Mouse (Mus musculus) midbrain, postnatal 0 days (tissue): ENCODE data around the gene Dgcr6. TPM values are rescaled to one million over a fixed set of nuclear protein-coding genes. Genes with fewer than 3 reads are reported as not detected.
"Not testable (repeated sequence)": the region's sequence is repeated elsewhere in the genome, so short reads cannot be mapped to it uniquely, and the experiment has no call there.

Experiments
- ATAC-seq: fragments of 200-750 bp; cut with Nextera tagmentation; 2 replicates; pipeline ENCODE4 v1.8.0; 2017; ENCODE audit warnings: moderate number of reproducible peaks, mild to moderate bottlenecking, moderate TSS enrichment, moderate library complexity; ENCODE audit not compliant: low FRiP score
- DNase-seq: peaks from one replicate; pipeline ENCODE4 v3.0.0-alpha.2; 2015; ENCODE audit warnings: low spot score
- H3K27ac ChIP-seq: fragments of 300-500 bp; sonication (generic); 2 replicates; pipeline ENCODE4 v1.5.1; 2014; ENCODE audit warnings: low read depth, mild to moderate bottlenecking, low read length, mixed read lengths
- H3K27me3 ChIP-seq: fragments of 300-500 bp; sonication (generic); 2 replicates; pipeline ENCODE4 v1.6.1; 2014; ENCODE audit warnings: low read length, control low read depth, mixed read lengths; ENCODE audit not compliant: insufficient read depth
- H3K36me3 ChIP-seq: fragments of 300-500 bp; sonication (generic); 2 replicates; pipeline ENCODE4 v1.6.1; 2014; ENCODE audit warnings: low read length, control low read depth, mixed read lengths; ENCODE audit not compliant: insufficient read depth
- H3K4me1 ChIP-seq: fragments of 300-500 bp; sonication (generic); 2 replicates; pipeline ENCODE4 v1.6.1; 2014; ENCODE audit warnings: mild to moderate bottlenecking, control low read depth, antibody characterized with exemption, low read length, mixed read lengths; ENCODE audit not compliant: insufficient read depth
- H3K4me2 ChIP-seq: fragments of 300-500 bp; sonication (generic); 2 replicates; pipeline ENCODE4 v1.6.1; 2014; ENCODE audit warnings: low read depth, mild to moderate bottlenecking, low read length, mixed read lengths; ENCODE audit not compliant: poor library complexity, severe bottlenecking
- H3K4me3 ChIP-seq: fragments of 300-500 bp; sonication (generic); 2 replicates; pipeline ENCODE4 v1.5.1; 2014; ENCODE audit warnings: low read depth, mild to moderate bottlenecking, low read length, moderate library complexity
- H3K9ac ChIP-seq: fragments of 300-500 bp; sonication (generic); replicated peaks from 2 replicates; pipeline ENCODE4 v1.6.1; 2014; ENCODE audit warnings: mild to moderate bottlenecking, low read length, moderate library complexity, mixed read lengths; ENCODE audit not compliant: poor library complexity, severe bottlenecking
- H3K9me3 ChIP-seq: fragments of 300-500 bp; sonication (generic); 2 replicates; pipeline ENCODE4 v1.6.1; 2016; ENCODE audit warnings: low read length, control low read depth
- CTCF ChIP-seq: IDR thresholded peaks from 2 replicates; pipeline ENCODE4 v1.5.1; 2016; ENCODE audit warnings: antibody characterized with exemption, mild to moderate bottlenecking
- WGBS: fragments of 180-500 bp; shearing (Covaris S2); extraction: QIAGEN DNeasy Blood & Tissue Kit; methylation state at CpG from one replicate; pipeline ENCODE4 v1.1.7; 2014; 5-methylcytosine and 5-hydroxymethylcytosine counted together
- polyA plus RNA-seq: library from polyadenylated mRNA; unstranded; fragments of >200 nt; fragmentation: Nextera tagmentation; extraction: Ambion mirVana; gene quantifications from 2 replicates; pipeline ENCODE4 v1.2.1, GENCODE M21; 2015
- total RNA-seq: library from RNA; depleted of rRNA; stranded (reverse); fragments of >200 nt; gene quantifications from 2 replicates; pipeline ENCODE4 v1.2.3, GENCODE M21; 2014; rRNA removed

Dgcr6 gene
- total RNA-seq (64.0 and 68.5 TPM in 2 replicates), polyA plus RNA-seq (164 and 172 TPM in 2 replicates)

DNA sequence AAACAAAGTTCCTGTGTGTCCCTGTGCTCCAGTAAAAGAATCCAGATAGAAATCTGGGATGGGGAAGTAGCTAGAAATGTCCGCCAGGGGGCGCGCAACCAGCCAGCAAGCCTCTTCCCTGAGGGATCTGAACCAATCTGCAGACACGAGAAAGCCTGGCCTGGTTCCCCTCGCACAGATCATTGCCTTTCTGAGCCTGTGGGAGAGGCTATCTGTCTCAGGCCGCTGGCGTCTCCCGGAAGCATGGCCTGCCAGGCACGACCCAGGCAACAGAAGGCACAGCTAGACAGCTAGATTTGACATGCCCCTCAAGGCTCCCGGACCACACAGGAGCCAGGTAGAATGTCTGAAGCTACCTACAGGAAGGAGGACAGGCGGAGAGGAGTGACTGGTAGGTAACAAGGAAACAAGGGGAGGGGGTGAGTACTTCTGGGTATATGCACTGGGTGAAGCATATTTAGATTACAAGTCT lies at the start of gene Dgcr6:
Dgcr6 (plus strand) TSS at position 130 of the 472 bp plus-strand sequence.
- ATAC-seq (peak; percentile 81), DNase-seq (peak; percentile 93)
- 13% methylated on average over 11 of the region's 11 CpGs for WGBS
- TF ChIP-seq CTCF = peak; percentile 96
- H3K4me2 ChIP-seq = peak within 1 kb of the TSS; percentile 38; the same call in 1 of the 2 replicates
- no peaks in the 10 kb centered on the region; the same call in 1 of the 2 replicates for H3K27me3 ChIP-seq
- no peaks in the 10 kb centered on the region for H3K36me3 ChIP-seq
- H3K9ac ChIP-seq = peak within 1 kb of the TSS; percentile 48
- peak within 1 kb of the TSS; percentile 11; the same call in 1 of the 2 replicates for H3K4me3 ChIP-seq
- H3K4me1 ChIP-seq = peaks cover 3% of the 10 kb centered on the region; the same call in 1 of the 2 replicates
- peak within 1 kb of the TSS; percentile 55; the same call in 1 of the 2 replicates for H3K27ac ChIP-seq
- no peaks in the 10 kb centered on the region for H3K9me3 ChIP-seq

GRCm38 (mm10) chr16:18004589-18004988 lies 48.1 kb upstream of the Dgcr6 start:
- ATAC-seq (no peak), DNase-seq (no peak)
- Histone ChIP-seq H3K4me3 (no peak overlapping the region), H3K9me3 (no peaks in the 10 kb centered on the region), H3K36me3 (no peaks in the 10 kb centered on the region), H3K4me1 (no peaks in the 10 kb centered on the region), H3K27ac (no peak overlapping the region), H3K4me2 (no peak overlapping the region), H3K9ac (no peak overlapping the region), H3K27me3 (no peaks in the 10 kb centered on the region)
- 68% methylated on average over 5 of the region's 5 CpGs for WGBS
- TF ChIP-seq CTCF = no peak

- Histone ChIP-seq H3K36me3 (no peaks in the 10 kb centered on the region), H3K4me1 (no peaks in the 10 kb centered on the region), H3K4me2 (no peak overlapping the region)
These were observed 45.6 kb upstream of the Dgcr6 start for GRCm38 (mm10) chr16:18007083-18007482.

GRCm38 (mm10) chr16:18011101-18011500 lies 41.6 kb upstream of the Dgcr6 start:
- Histone ChIP-seq H3K9ac (no peak overlapping the region), H3K4me1 (no peaks in the 10 kb centered on the region), H3K9me3 (no peaks in the 10 kb centered on the region), H3K4me3 (no peak overlapping the region), H3K27ac (no peak overlapping the region), H3K27me3 (no peaks in the 10 kb centered on the region), H3K36me3 (no peaks in the 10 kb centered on the region), H3K4me2 (no peak overlapping the region)
- DNase-seq = no peak
- no peak for ATAC-seq
- TF ChIP-seq CTCF = no peak
- WGBS = 69% methylated on average over 6 of the region's 6 CpGs

More at GRCm38 (mm10) chr16:18007083-18007482, 45.6 kb upstream of the Dgcr6 start:
- Histone ChIP-seq H3K27ac (no peak overlapping the region), H3K27me3 (no peaks in the 10 kb centered on the region), H3K9ac (no peak overlapping the region), H3K9me3 (no peaks in the 10 kb centered on the region), H3K4me3 (no peak overlapping the region)
- ATAC-seq (no peak), DNase-seq (no peak)
- TF ChIP-seq CTCF = no peak
- WGBS = 39% methylated on average over 4 of the region's 4 CpGs

GRCm38 (mm10) chr16:18016482-18016881 lies 36.2 kb upstream of the Dgcr6 start:
- 63% methylated on average over 3 of the region's 4 CpGs for WGBS
- H3K9me3 ChIP-seq, ATAC-seq, H3K9ac ChIP-seq, DNase-seq, H3K27me3 ChIP-seq, H3K4me3 ChIP-seq, H3K4me2 ChIP-seq, H3K36me3 ChIP-seq, H3K27ac ChIP-seq, H3K4me1 ChIP-seq: not testable (repeated sequence)

DNA sequence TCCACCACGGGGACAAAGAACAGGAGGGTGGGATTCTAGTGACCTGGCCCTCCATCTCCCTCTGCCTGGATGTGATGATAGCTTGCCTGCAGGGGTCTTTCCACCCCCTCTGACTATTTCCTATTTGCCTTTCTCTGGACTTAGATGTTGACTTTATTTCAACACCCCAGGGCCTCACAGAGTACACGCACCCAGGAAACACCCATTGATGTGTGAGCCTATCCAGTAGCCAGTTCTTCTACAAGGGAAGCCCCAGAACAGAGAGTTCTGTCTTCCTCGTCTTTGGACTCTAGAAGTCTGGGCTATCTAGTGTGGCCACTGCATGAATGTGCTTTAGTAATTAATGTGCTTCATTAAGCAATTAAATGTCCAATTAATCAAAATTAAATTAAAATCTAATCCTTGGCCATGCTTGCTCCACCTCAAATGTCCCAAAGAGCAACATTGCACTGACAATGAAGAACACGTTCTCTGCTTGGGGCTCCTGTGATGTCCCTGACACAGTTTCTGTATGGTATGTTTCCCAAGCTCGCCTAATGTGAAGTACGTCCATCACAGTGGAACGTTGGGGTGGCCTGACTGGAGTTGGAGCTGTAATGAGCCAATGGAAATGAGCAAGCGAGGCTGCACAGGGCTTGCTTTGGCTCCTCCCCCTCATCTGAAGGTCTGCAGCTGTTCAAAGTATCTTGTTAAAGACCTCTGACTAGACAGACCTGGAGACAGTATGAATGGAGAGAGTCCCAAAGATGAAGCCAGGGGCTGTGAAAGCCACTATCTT lies 29.7 kb upstream of the Dgcr6 start:
- H3K36me3 ChIP-seq = no peaks in the 10 kb centered on the region
- 83% methylated on average over 8 of the region's 8 CpGs for WGBS
- TF ChIP-seq CTCF = no peak

More for the DNA sequence above, 29.7 kb upstream of the Dgcr6 start:
- no peak overlapping the region for H3K9ac ChIP-seq
- H3K27ac ChIP-seq = no peak overlapping the region
- DNase-seq (no peak), ATAC-seq (no peak)
- no peaks in the 10 kb centered on the region for H3K27me3 ChIP-seq
- H3K4me3 ChIP-seq = no peak overlapping the region
- H3K4me2 ChIP-seq = no peak overlapping the region
- no peaks in the 10 kb centered on the region for H3K9me3 ChIP-seq
- H3K4me1 ChIP-seq = no peaks in the 10 kb centered on the region
